Mouse (Mus musculus): ENCODE data around the gene Vmn2r39.
"Not testable (repeated sequence)": the region's sequence is repeated elsewhere in the genome, so short reads cannot be mapped to it uniquely, and the experiment has no call there.

The Vmn2r39 gene

DNA sequence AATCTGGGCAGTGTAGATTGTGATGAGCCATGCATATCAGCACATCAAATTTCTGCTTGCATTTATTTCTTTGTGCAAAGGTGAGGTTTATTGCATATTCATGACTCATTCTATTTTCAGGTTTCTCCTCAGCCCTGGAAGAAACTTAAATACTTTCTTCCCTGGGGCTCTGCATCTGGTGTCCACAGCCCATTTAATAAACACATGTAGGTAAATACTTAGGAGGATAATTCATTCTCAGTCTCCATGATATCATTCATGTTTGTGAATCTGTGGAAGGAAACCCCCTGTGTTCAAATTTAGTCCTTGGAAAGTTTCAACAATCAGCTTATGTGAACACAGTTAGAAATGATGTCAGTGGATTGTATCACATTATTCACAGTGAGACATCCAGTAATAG lies at the start of gene Vmn2r39:
Gene Vmn2r39 (minus strand): TSS at position 101 of the 400 bp plus-strand sequence.
- in situ Hi-C loops (cut with MseI, MboI): not testable (repeated sequence)

DNA sequence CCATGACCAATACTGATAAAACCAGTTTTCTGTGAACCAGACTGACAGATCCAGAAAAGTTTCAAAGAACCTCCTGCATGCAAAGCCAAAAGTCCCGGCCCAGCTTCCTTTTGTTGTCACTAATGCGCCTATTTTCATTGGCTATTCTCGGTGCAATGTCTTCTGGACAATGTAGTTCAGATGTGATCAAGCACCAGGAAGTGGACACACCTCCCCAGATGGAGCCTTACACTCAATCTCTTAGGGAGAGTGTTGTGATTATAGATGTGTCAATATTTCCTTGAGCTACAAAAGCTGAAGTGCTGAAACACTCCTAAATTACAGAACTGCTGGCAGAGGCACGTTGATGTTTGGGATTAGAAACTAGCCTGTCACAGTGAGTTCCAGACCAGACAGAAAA lies 34.8 kb upstream of the Vmn2r39 start:
- in situ Hi-C loops (cut with MseI, MboI): not testable (repeated sequence)
